Mouse (Mus musculus) urinary bladder, postnatal 36 days (tissue): ENCODE measurements at regions not wholly inside any gene's neighbourhood (a gene's known extent, or its start where the extent isn't known, plus 50 kb on each side); places are given as distances from the start of the nearest gene placed in this dataset.
"Not testable (repeated sequence)": the region's sequence is repeated elsewhere in the genome, so short reads cannot be mapped to it uniquely, and the experiment has no call there.

ENCODE experiments used
- DNase-seq, 2 experiments: peaks; one replicate each; pipeline ENCODE4 v3.0.0; 2022; ENCODE audit warnings: low spot score in 2 of 2, mixed read lengths in 1 of 2

DNA sequence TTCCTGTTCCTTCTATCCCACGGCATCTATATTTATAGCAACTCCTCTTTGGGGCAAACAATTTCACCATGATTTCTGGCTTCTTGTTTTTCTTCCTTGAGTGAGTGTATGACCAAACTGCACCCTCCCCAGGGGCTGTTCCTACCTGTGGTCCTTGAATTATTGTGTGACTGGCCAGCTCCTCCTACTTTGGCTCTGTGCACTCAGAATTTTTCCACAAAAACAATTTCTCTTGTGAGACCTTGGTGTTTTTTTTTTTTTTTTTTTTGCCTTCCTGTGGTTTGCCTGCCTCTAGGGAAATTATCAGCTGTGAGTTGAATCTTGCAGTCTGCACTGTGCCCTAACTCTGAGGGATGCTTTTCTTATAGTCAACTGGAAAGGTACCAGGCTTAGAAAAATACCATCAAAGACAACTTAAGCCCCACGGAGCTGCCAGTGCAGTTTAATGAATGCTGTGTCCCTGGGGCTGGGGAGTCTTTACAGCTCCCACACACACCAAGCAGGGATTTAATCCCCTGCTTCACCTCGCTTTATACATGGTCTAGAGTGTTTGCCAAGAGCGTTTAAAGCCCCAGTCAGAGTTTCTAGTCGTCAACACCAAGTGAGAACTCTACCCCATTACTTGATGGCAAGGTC lies 216.2 kb upstream of the Sesn3 start:
- no peak for DNase-seq

DNA sequence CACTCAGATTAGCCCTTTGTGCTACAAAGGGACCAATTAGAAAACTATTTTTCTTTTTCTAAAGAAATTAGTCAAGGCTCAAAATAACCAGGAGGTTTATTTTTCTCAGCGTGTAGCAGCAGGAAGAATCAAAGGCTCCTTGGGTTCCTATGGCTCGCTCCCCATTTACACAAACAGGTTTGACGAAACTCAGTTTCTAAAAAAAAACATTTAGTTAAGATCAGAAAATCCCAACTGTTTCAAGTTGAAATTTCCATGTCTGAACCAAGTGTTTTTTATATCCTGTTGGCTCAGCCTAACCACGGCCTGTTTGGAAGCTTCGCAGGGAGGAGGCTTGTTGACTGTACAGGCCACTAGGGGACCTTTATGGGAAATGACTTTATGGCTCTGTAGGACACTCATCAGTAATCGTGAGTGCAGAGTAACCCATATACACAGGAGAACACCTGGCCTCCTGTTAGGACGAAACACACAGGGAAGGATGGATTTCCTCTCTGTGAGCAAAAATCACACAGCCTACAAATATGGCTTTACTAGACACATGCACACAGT lies 215.6 kb upstream of the Sesn3 start:
- DNase-seq: peak in 1 of 2 experiments; percentile 12

DNA sequence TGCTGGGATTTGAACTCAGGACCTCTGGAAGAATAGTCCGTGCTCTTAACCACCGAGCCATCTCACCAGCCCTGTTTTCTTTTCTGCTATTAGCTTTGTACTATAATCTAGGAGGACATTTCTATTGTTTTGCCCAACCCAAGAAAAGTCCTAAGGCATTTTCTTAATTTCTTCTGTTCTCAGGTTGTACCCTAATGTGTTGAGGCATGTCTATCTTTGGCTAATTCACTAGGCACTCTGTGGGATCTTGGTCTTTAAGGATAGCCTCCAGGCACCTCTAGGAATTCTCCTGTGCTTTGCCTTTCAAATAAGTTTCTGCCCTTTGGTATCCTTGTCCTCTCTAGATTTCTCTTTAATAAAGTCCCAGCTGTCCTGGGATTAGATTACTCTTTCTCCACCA lies 214.6 kb upstream of the Sesn3 start:
- no peak for DNase-seq

DNA sequence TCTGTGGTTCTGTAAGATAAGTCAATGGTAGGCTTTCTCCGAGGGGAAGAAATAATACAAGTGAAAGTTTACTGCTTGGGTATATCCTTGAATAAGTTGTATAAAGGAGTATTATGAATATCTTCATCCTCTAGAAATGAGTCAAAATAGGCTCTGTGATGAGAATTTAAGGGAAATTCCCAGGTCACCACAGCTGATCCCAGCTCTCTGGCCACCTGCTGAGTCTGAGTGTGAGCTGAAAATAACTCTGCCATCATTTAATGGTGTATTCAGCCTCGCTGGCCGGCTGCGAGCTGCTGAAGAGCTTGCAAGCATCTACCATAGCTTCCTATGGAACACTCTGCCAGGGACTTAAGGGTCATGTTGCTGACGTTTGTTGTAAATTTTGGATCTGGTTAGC lies 213.5 kb upstream of the Sesn3 start:
- no peak for DNase-seq

DNA sequence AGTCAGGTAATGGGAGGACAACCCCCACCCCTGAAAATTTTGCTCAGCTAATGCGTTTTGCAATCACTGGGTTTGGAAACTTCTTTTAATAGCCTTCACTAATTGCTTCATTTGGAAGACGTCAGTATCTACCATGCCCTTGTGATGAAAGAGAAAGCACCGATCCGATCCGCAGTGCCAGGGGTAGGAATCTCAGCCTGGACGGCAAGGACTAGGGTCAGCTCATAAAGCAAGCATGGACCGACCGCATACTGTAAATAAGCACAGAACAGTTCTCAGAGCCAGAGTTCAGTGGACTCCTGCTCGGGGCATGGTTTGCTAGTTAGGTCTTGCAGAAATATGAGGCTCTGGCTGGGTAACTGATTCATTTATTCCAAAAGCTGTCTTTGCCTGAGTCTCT lies 213.0 kb upstream of the Sesn3 start:
- DNase-seq: peak in 1 of 2 experiments; percentile 6

DNA sequence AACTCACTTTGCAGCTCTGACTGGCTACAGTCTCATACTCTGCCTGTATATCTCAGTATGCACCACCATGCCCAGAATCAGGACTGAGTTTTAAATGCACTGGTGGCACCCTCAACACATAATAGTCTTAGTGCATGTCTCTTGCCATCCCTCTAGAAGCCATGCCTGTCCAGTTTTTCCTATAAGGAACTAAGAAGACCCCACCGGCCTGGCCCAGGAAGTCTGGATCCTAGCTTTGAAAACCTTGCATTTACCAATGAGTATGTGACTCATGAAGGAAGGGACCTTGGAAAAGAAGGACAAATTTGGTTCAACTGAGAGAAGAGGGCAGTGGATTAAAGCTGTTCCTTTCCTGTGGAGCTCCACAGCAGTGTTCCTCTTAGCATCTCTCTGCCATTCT lies 212.2 kb upstream of the Sesn3 start:
- DNase-seq: no peak

DNA sequence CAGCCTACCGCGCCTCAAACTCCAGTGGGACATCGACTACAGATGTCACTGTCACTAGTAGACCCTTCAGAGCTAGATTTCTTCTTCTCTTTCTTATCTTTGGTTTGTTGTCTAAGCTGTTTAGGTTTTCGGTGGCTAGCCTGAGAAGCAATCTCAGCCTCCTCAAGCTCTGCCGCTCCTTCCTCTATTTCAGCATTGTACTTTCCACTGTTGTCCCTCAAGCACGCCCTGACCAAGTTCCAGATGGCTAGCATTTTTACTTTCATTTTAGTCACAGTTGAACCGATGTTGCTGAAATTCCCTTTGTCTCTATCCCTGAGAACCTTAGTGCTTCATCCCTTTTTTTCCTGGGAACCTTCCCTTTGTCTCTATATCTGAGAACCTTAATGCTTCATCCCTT lies 208.1 kb upstream of the Sesn3 start:
- DNase-seq: not testable (repeated sequence)

DNA sequence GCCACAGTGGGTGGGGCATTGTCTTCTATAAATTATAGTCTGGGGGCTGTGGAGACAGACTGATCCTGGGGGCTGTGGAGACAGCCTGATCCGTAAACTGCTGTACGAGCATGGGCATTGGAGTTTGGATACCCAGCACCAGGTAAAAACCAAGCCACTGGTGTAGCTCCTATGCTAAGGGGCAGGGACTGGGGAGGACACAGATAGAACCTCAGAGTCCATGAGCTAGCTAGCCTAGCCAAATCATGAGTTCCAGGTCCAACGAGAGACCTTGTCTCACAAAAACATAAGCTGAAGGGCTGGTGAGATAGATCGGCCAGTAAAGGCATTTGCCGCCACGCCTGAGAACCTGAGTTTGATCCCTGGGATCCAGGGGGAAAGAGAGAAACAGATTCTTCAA lies 205.8 kb upstream of the Sesn3 start:
- no peak for DNase-seq

DNA sequence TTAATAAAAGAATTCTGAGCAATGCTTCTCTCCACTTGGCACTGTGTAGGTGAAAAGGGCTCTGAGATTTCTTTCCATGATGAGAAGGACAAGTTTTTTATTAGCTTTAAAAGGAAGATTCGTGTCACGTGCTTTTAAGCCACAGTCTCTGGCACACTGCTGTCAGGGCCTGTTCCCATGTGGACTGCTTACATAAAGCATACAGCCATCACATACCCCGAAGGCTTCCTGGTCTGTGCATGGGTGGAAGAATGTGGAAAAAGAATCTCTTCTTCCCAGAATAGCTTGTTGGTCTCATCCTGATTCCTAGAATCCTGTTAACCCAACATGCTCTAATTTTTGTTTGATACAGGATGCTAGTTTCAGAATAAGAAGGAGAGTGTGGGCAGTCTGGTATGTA lies 205.1 kb upstream of the Sesn3 start:
- no peak for DNase-seq

DNA sequence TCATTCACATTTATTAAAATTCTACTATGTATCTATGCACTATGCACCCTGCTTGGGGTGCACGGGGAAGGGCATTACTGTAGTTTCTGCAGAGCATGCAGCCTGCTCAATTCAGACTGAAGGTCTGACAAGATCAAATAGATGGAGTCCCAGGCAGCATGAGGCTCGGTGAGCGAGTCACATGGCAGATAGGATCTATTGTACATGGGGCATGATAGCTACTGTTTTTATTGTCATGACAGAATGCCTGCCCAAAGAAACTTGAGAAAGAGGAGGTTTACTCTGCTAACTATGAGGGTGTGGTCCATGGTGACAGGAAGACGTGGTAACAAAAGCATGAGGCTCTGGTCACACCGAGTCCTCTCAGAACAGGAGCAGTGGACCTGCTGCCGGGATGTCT lies 203.1 kb upstream of the Sesn3 start:
- DNase-seq: no peak

DNA sequence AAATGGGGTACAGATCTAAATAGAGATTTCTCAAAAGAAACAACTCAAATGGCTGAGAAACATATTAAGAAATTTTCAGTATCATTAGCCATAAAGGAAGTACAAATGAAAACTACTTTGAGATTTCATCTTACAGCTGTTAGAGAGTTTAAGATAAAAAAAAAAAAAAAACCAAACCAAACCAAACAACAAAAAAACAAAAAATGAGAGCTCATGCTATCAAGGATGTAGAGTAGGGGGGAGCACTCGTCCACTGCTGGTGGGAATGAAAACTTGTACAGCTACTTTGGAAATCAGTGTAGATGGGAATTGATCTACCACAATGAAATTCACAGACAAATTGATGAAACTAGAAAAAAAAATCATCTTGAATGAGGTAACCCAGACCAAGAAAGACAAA lies 201.9 kb upstream of the Sesn3 start:
- DNase-seq: no peak

DNA sequence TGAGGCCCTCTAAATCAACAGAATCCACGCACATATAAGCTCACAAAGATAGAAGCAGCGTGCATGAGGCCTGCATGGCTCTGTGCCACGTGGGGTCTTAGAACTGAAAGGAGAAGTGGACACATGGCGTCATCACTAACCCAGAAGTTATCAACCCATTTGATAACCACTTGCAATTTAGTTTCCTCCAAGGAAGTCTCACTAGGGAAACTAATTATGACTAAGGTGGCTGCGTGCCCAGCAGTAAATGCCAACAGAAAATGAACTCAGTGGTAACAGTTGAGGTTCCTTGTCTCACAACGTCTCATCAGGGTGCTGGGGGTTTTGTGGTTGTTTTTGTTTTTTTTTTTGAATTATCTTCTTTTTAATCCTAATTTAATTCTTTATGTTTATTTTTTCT lies 200.6 kb upstream of the Sesn3 start:
- no peak for DNase-seq

DNA sequence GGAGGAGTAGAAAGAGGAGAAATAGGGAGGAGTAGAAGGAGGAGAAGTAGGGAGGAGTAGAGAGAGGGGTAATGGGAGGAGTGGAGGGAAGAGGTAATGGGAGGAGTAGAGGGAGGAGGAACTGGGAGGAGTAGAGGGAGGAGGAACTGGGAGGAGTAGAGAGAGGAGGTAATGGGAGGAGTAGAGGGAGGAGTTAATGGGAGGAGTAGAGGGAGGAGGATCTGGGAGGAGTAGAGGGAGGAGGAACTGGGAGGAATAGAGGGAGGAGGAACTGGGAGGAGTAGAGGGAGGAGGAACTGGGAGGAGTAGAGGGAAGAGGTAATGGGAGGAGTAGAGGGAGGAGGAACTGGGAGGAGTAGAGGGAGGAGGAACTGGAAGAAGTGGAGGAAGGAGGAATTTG lies 200.0 kb upstream of the Sesn3 start:
- DNase-seq: not testable (repeated sequence)

DNA sequence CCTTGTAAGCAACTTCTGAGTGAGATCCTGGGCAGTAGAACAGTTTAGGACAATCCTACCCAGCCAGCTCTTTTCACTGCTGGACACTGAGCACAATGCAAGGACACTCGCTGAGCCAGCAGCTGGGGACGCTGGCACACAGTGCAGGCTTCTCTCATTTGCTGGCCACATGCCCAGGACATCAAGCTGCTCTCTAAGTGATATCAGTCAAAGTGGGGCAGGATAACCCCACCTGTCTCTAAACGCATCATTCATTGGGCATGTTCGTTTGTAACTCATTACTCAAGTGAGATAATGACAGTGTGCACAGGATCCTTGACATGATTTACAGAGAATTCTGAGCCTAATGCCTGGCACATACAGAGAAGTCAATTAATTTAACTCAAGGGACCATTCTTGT lies 199.4 kb upstream of the Sesn3 start:
- DNase-seq: no peak

DNA sequence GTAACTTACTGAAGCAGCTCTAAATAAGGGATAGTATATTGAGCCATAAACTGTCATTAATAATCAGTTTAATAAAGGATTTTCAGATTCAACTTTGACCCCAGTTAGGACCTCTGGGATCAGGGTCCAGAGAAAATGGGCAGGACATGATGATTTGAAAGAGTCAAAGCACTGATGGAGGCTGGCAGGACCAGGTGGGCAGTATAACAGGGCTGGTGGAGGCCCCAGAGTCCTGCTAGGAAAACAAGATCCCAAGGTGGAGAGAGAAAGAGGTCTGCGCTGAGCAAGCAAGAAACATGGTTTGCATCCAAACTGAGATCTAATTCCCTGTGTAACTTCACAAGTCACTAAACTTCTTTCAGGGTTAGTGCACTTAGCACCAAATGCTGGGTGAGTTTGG lies 199.0 kb upstream of the Sesn3 start:
- DNase-seq: no peak

DNA sequence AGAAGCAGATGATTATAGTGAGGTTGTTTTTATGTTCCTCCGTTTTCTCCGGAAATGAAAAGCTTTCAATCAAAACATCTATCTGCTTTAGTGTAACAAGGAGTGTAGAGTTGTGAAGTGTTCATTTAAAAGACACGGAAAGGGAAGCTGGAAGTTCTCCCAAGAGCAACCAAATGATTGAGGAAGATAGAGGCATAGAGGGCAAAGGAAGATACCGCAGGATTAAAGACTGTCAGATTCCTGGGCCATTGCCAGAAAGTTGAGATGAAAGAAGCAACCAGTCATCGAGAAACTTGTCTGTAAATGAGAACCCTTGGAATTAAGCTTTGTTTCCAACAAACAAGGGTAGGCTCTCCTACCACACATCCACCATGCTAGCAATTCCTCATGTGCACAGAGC lies 198.1 kb upstream of the Sesn3 start:
- no peak for DNase-seq

DNA sequence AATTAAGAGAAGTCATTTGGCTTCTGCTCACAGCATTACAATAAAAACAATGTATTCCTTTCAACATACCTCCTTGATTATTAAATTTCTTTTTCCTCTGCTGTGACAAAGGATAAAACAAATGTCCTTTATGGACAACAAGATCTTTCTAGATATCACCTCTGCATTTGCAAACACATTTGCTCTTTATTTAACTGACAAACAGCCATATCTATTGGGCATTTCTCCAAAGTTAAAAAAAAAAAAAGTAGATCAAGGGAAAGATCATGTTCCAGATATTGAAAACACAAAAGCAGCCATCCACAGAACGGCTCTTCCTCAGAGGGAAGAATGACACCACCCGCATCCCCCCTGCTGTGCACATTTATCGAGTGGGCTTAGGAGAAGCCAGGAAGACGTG lies 193.7 kb upstream of the Sesn3 start:
- no peak for DNase-seq

DNA sequence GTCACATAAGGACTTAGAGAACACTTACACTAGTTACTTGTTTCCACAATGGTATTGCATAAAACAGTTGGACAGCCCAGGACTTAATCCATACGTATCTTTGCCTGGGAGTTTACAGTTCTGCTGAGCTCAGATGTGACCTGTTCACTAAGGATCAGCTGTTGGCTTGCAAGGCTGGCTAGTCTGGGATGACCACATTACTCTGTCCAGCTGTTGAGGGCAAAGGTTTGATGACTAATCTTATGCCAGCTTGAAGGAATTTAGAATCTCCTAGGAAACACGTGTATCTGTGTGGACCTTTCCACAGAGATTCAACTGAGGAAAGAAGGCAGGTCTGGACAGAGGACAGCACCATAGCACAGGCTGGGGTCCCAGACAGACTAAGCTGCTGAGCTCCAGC lies 188.7 kb upstream of the Sesn3 start:
- no peak for DNase-seq

DNA sequence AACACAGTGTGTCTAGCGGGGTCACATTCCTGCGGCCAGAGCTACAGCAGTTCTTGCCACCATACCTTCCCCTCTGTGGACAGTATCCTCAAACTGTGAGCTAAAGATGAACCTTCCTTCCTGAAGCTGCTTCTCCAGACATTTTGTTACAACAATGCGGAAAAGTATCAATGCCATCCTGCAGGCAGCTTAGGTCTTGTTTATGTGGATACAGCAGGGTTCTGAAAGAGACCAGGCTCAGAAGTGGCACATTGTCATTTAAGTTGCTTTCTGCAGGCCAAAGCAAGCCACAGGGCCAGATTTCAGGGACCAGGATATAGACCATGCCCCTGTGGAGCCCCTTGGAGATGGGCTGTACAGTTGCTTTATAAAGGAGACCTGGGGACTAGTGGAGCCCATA lies 188.3 kb upstream of the Sesn3 start:
- no peak for DNase-seq

DNA sequence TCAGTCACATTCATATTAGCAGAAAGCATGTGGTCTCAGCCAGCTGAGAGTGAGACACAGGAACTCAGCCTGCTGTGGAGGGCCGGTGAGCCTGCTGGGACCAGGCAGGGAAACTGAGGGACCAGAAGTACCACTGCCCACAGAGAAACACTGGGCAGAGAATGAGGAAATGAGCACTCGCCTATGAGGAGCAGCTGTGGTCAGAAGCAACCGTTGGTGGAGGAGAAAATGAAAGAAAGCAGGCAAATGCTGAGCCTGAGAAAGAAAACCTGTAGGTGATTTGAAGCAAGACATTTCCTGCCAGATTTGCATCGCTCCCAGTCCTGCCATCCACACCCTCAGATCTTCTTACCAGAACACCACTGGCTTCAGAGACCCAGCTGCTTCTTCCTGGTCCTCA lies 187.0 kb upstream of the Sesn3 start:
- DNase-seq: no peak

DNA sequence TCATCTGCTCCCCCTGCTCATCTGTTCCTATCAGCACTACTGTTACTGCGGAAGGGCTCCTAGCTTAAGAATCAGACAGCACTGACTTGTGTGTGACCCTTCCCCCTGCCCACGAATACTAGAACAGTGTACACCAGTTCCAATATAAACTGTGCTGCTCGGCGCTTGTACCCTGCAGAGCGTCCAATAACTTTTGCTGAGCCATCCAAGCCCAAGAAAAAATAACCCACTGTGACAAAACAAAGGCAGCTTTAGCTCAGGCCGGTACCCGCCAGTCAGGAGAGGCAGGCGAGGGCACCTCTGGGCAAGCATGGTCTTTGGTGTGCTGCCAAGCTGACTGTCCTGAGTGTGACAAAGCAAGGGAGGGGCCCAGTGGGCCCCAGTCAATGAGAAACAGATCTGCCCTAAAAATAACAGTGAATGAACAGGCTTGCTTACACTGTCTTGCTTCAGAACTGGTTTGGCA lies 185.0 kb upstream of the Sesn3 start:
- peak; percentile 59 to 73 for DNase-seq

DNA sequence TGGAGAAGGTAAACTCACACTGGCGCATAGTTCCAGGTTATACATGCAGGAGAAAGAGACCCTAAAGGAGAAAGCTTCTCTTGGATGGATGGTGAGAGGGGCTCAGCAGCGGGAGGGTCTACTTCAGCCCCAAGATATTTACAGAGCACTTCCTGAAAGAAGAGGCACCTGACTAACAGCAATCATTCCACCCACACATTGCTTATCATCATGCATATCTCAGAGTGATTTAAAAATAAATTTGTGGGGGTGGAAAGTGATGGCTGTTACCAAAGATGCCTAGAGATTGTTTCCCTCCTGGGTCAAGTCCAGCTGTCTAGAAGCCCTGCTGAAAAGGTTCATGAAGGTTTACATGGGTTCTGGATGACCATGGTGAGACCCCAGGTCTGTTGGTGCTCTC lies 184.4 kb upstream of the Sesn3 start:
- no peak for DNase-seq

DNA sequence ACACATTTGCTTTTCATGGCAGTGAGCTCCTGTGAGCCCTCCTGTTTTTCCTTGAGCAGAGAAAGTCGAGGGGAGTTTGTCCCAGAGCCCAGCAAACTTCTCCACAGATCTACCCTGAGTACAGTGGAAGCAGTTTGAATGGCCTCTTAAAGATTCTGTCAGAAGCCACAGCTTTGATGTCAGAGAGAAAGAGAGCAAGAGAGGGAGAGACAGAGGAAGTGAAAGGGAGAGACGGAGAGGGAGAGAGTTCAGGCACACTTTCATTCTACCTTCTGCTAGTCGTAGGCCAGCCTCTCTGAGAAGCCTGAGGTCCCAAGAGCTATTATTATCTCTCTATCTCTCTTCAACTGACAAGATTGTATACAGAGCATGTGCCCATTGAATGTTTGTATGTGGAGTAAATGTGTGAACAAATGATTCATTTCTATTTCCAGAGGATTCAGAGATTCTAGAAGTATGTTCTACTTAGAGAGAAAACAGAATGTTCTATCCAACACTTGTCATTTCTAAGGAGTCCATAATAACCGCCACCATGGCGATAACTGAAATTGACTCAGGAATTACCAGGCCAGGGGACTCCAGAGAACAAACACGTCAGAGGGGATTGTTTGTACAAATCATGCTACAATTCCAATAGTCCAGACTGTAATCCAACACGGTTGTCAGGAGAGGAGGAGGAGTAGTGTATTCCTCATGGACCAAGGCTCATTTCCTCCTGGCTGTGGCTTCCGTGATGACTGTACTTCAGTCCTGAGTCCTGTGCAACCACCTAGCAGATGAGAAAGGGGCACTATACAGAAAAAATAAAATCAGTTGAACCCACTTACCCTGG lies 183.6 kb upstream of the Sesn3 start:
- no peak for DNase-seq
